23 mouse cellular contexts compared by ENCODE assay signal in the genomic region with DNA sequence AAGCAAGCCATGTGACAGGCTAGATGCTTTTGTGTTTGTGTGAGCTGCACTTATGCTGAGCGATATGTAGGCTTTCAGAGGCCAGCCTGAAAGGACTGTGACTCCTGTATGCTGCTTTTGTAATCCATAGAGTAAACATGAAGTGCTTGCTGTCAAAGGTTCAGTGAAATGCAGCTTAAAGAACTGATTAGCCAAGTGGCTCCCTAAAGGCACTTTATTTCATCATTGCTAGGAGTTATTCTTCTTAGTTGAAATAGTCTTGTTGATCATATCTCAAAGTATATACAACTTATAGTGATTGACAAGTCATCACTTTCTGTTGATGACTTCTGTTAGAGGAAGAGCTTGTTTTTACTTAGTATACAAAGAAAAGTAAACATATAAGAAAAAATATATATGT.
DNase-seq lines count a peak whose midpoint lies in the region; ATAC-seq and TF ChIP-seq lines count a peak whose summit lies in the region.
"Had no signal": no experiment of that assay in that cellular context is flagged by ENCODE, and none has a peak within 500 bp of the region (broad histone marks: within the 10 kb centered on the region; RNA-seq: fewer than 3 reads in every experiment).

No protein-coding gene starts in this region.

- H3K27me3 ChIP-seq in heart, adult 2 months (ENCODE audit: control insufficient read depth, insufficient read depth, low read length): no peaks in the 10 kb centered on the region
- no peaks in the 10 kb centered on the region for H3K27me3 ChIP-seq in heart, postnatal 0 days (ENCODE audit: control insufficient read depth, insufficient read depth, low read length)
- no peaks in the 10 kb centered on the region for H3K27me3 ChIP-seq in heart, embryonic 10.5 days (ENCODE audit: insufficient read depth, poor library complexity, severe bottlenecking)
- no peaks in the 10 kb centered on the region for H3K27me3 ChIP-seq in lung, postnatal 0 days (replicated peaks; ENCODE audit: insufficient read depth, low read length)
- H3K27me3 ChIP-seq in myocyte (ENCODE audit: control insufficient read depth, insufficient read depth, insufficient read length): no peaks in the 10 kb centered on the region
- H3K27me3 ChIP-seq in hindbrain, embryonic 16.5 days (replicated peaks; ENCODE audit: control insufficient read depth, insufficient read depth, low read length): no peaks in the 10 kb centered on the region
- H3K27me3 ChIP-seq: embryonic facial prominence, embryonic 12.5 days; forebrain, embryonic 13.5 days; hindbrain, embryonic 12.5 days had no signal

- WGBS in heart, adult 2 months: 64% methylated on average over 1 of the region's 1 CpGs
- 54% methylated on average over 1 of the region's 1 CpGs for WGBS in heart, postnatal 0 days
- WGBS in heart, embryonic 10.5 days: 72% methylated on average over 1 of the region's 1 CpGs
- WGBS in lung, postnatal 0 days: 61% methylated on average over 1 of the region's 1 CpGs
- WGBS in lung, adult 2 months: 67% methylated on average over 1 of the region's 1 CpGs
- WGBS in hindbrain, embryonic 16.5 days: 85% methylated on average over 1 of the region's 1 CpGs

- no peak for TF ChIP-seq POLR2A in heart, adult 2 months (IDR thresholded peaks at IDR 0.05; ENCODE audit: insufficient read depth, low read depth, low read length)
- TF ChIP-seq POLR2A in lung, adult 2 months (IDR thresholded peaks at IDR 0.05; ENCODE audit: borderline replicate concordance, extremely low read depth, low read depth, low read length): no peak
- TF ChIP-seq POLR2A in myocyte (IDR thresholded peaks at IDR 0.05; ENCODE audit: insufficient read length, low read depth): no peak

- TF ChIP-seq EP300 in heart, adult 2 months (IDR thresholded peaks at IDR 0.05; ENCODE audit: insufficient read depth, low read depth, low read length): no peak
- TF ChIP-seq EP300 in heart, postnatal 0 days (IDR thresholded peaks at IDR 0.05; ENCODE audit: low read depth): no peak
- TF ChIP-seq EP300 in lung, postnatal 0 days (IDR thresholded peaks at IDR 0.05): no peak

- DNase-seq in heart, adult 2 months: no peak
- DNase-seq in heart, postnatal 36 days: no peak
- DNase-seq in heart, postnatal 0 days (ENCODE audit: low spot score): no peak
- no peak for DNase-seq in heart, embryonic 10.5 days (ENCODE audit: low spot score)
- peak; percentile 13 for DNase-seq in lung, postnatal 0 days (ENCODE audit: low spot score)
- no peak for DNase-seq in lung, adult 2 months
- DNase-seq: adrenal gland, adult 8-10 months; adrenal gland, postnatal 36 days; cerebellum, adult 11 months; cerebellum, adult 8-10 months; cerebellum, postnatal 14 days; embryo, embryonic 11 days; forebrain, postnatal 0 days; gastrocnemius, postnatal 25 days; heart, postnatal 4 days; kidney, adult 11 months had no signal

- no peak for ATAC-seq in heart, postnatal 0 days (ENCODE audit: insufficient read depth, low read depth)
- ATAC-seq in lung, postnatal 0 days: no peak
- no peak for ATAC-seq in hindbrain, embryonic 16.5 days
- ATAC-seq: forebrain, embryonic 13.5 days; forebrain, postnatal 0 days; hindbrain, postnatal 0 days had no signal

- H3K4me2 ChIP-seq in heart, postnatal 0 days (ENCODE audit: low read depth, low read length): no peak overlapping the region
- no peak overlapping the region for H3K4me2 ChIP-seq in lung, postnatal 0 days (replicated peaks; ENCODE audit: low read depth, low read length)
- peak overlapping the region; percentile 62 for H3K4me2 ChIP-seq in myocyte (ENCODE audit: low read depth)
- H3K4me2 ChIP-seq in hindbrain, embryonic 16.5 days (ENCODE audit: low read length): no peak overlapping the region
- H3K4me2 ChIP-seq: embryonic facial prominence, embryonic 12.5 days; forebrain, embryonic 13.5 days; hindbrain, embryonic 12.5 days had no signal

- intact Hi-C loops in heart, adult 2 months (cut with DNase I): loop anchor here (5.0 kb wide), 1 partner anchor 165 kb away; no protein-coding TSS in a partner anchor
- intact Hi-C loops in heart, postnatal 36 days (cut with DNase I): loop anchor here (5.0 kb wide), 1 partner anchor 200 kb away; no protein-coding TSS in a partner anchor

- peaks cover 3% of the 10 kb centered on the region for H3K4me1 ChIP-seq in heart, adult 2 months (ENCODE audit: control insufficient read depth, insufficient read depth, low read length)
- peaks cover 29% of the 10 kb centered on the region for H3K4me1 ChIP-seq in heart, postnatal 0 days (ENCODE audit: control insufficient read depth, insufficient read depth)
- H3K4me1 ChIP-seq in heart, embryonic 10.5 days: peaks cover 17% of the 10 kb centered on the region
- H3K4me1 ChIP-seq in lung, postnatal 0 days (ENCODE audit: insufficient read depth, low read depth, low read length): 0 out of 2 replicates have a peak, but pooled peaks cover 4% of the 10 kb centered on the region
- H3K4me1 ChIP-seq in lung, adult 2 months (ENCODE audit: control insufficient read depth, insufficient read depth, low read length): peaks cover 8% of the 10 kb centered on the region
- H3K4me1 ChIP-seq in hindbrain, embryonic 16.5 days (ENCODE audit: control insufficient read depth, insufficient read depth, low read depth, low read length): no peaks in the 10 kb centered on the region
- H3K4me1 ChIP-seq: hindbrain, embryonic 12.5 days had no signal

- no peak overlapping the region for H3K4me3 ChIP-seq in heart, adult 2 months
- H3K4me3 ChIP-seq in heart, postnatal 0 days (ENCODE audit: low read depth, low read length): no peak overlapping the region
- no peak overlapping the region for H3K4me3 ChIP-seq in heart, embryonic 10.5 days
- no peak overlapping the region for H3K4me3 ChIP-seq in lung, postnatal 0 days (ENCODE audit: low read depth, low read length)
- H3K4me3 ChIP-seq in lung, adult 2 months (replicated peaks; ENCODE audit: extremely low read depth, low read depth, low read length): no peak overlapping the region
- H3K4me3 ChIP-seq in myocyte: no peak overlapping the region
- H3K4me3 ChIP-seq in hindbrain, embryonic 16.5 days (ENCODE audit: low read length): no peak overlapping the region
- H3K4me3 ChIP-seq: embryonic facial prominence, embryonic 12.5 days; forebrain, embryonic 13.5 days; hindbrain, embryonic 12.5 days had no signal

- H3K9ac ChIP-seq in heart, adult 2 months (ENCODE audit: low read depth, low read length): no peak overlapping the region
- H3K9ac ChIP-seq in heart, postnatal 0 days (replicated peaks; ENCODE audit: low read depth, low read length): no peak overlapping the region
- no peak overlapping the region for H3K9ac ChIP-seq in lung, postnatal 0 days (replicated peaks; ENCODE audit: low read depth)
- H3K9ac ChIP-seq in hindbrain, embryonic 16.5 days (ENCODE audit: low read depth, low read length): no peak overlapping the region
- H3K9ac ChIP-seq: embryonic facial prominence, embryonic 12.5 days; forebrain, embryonic 13.5 days; forebrain, postnatal 0 days; hindbrain, embryonic 12.5 days had no signal

- no peaks in the 10 kb centered on the region for H3K9me3 ChIP-seq in heart, postnatal 0 days (replicated peaks; ENCODE audit: control insufficient read depth, low read length)
- H3K9me3 ChIP-seq in heart, embryonic 10.5 days: no peaks in the 10 kb centered on the region
- H3K9me3 ChIP-seq in lung, postnatal 0 days (ENCODE audit: low read length): no peaks in the 10 kb centered on the region
- no peaks in the 10 kb centered on the region for H3K9me3 ChIP-seq in hindbrain, embryonic 16.5 days (ENCODE audit: control insufficient read depth, low read length)
- H3K9me3 ChIP-seq: embryonic facial prominence, embryonic 12.5 days; forebrain, embryonic 13.5 days; G1E; hindbrain, embryonic 12.5 days had no signal

- peak overlapping the region; percentile 72 for H3K27ac ChIP-seq in heart, adult 2 months
- peak overlapping the region; percentile 78 for H3K27ac ChIP-seq in heart, postnatal 0 days (ENCODE audit: low read depth)
- no peak overlapping the region for H3K27ac ChIP-seq in heart, embryonic 10.5 days
- H3K27ac ChIP-seq in lung, postnatal 0 days (ENCODE audit: low read length): no peak overlapping the region
- H3K27ac ChIP-seq in hindbrain, embryonic 16.5 days (ENCODE audit: low read depth, low read length): no peak overlapping the region
- H3K27ac ChIP-seq: embryonic facial prominence, embryonic 12.5 days; forebrain, embryonic 13.5 days; hindbrain, embryonic 12.5 days; hindbrain, postnatal 0 days had no signal

- H3K79me2 ChIP-seq in heart, adult 2 months (replicated peaks; ENCODE audit: control insufficient read depth, insufficient read depth, low read length): no peaks in the 10 kb centered on the region
- peaks cover 17% of the 10 kb centered on the region for H3K79me2 ChIP-seq in myocyte (ENCODE audit: control insufficient read depth, insufficient read depth)

- no peak overlapping the region for H3ac ChIP-seq in myocyte (ENCODE audit: control insufficient read depth, insufficient read length)

- TF ChIP-seq CTCF in heart, adult 2 months (IDR thresholded peaks at IDR 0.05): no peak
- TF ChIP-seq CTCF in heart, postnatal 0 days (IDR thresholded peaks at IDR 0.05; ENCODE audit: low read depth): no peak
- no peak for TF ChIP-seq CTCF in lung, postnatal 0 days (IDR thresholded peaks at IDR 0.05)
- no peak for TF ChIP-seq CTCF in lung, adult 2 months (IDR thresholded peaks at IDR 0.05; ENCODE audit: insufficient read depth, low read length)

- peaks cover 17% of the 10 kb centered on the region for H3K36me3 ChIP-seq in heart, adult 2 months (ENCODE audit: control insufficient read depth, insufficient read depth, low read length)
- no peaks in the 10 kb centered on the region for H3K36me3 ChIP-seq in heart, postnatal 0 days (replicated peaks; ENCODE audit: control insufficient read depth, insufficient read depth, low read length)
- 0 out of 2 replicates have a peak, but pooled peaks cover 4% of the 10 kb centered on the region for H3K36me3 ChIP-seq in heart, embryonic 10.5 days
- H3K36me3 ChIP-seq in lung, postnatal 0 days (ENCODE audit: insufficient read depth, low read length): no peaks in the 10 kb centered on the region
- H3K36me3 ChIP-seq in myocyte (ENCODE audit: control insufficient read depth, insufficient read depth): no peaks in the 10 kb centered on the region
- no peaks in the 10 kb centered on the region for H3K36me3 ChIP-seq in hindbrain, embryonic 16.5 days (ENCODE audit: control insufficient read depth, insufficient read depth, low read length)
- H3K36me3 ChIP-seq: embryonic facial prominence, embryonic 12.5 days; hindbrain, embryonic 12.5 days had no signal

TF ChIP-seq in myocyte, 11 proteins besides CTCF, POLR2A, EP300 and RAD21:
- TF ChIP-seq SRF (IDR thresholded peaks at IDR 0.05; ENCODE audit: control insufficient read depth, insufficient read length, low read depth): no peak
- no peak for TF ChIP-seq USF1 (IDR thresholded peaks at IDR 0.05; ENCODE audit: low read depth)
- no peak for TF ChIP-seq MYOD1 (IDR thresholded peaks at IDR 0.05; ENCODE audit: control insufficient read depth in 1 of 3, insufficient read length in 2 of 3, low read depth in 2 of 3)
- no peak for TF ChIP-seq REST (IDR thresholded peaks at IDR 0.05; ENCODE audit: insufficient read depth, insufficient read length)
- TF ChIP-seq CEBPB (IDR thresholded peaks at IDR 0.05; ENCODE audit: insufficient read depth, poor library complexity, severe bottlenecking): no peak
- no peak for TF ChIP-seq MYOG (IDR thresholded peaks at IDR 0.05; ENCODE audit: control insufficient read depth in 1 of 3, insufficient read depth in 1 of 3, insufficient read length in 2 of 3, low read depth in 2 of 3)

Comparison
In these comparisons a context has a peak if more than half of its experiments do, and no peak if none do; other contexts are left out.
1. H3K27ac ChIP-seq: peak in heart, adult 2 months (single experiment) and heart, postnatal 0 days (single experiment); none in heart, embryonic 10.5 days (single experiment), lung, postnatal 0 days (single experiment) and hindbrain, embryonic 16.5 days (single experiment).